In genomic region chr5:111887281-111887680, GRCm38 (mm10) we compare ENCODE assay signal across 17 mouse cellular contexts.
"Had no signal": no experiment of that assay in that cellular context is flagged by ENCODE, and none has a peak within 500 bp of the region (broad histone marks: within the 10 kb centered on the region; RNA-seq: fewer than 3 reads in every experiment).

No protein-coding gene starts in this region.

- H3K27me3 ChIP-seq: liver, embryonic 12.5 days; liver, embryonic 15.5 days; lung, embryonic 15.5 days had no signal

- DNase-seq: kidney, postnatal 10 days; kidney, postnatal 36 days; liver; lung, adult 18-20 months; lung, postnatal 10 days; lung, postnatal 4 days; midbrain, embryonic 14.5 days; thymus, adult 18-20 months; thymus, postnatal 4 days had no signal

- H3K4me3 ChIP-seq: kidney, embryonic 15.5 days; limb, embryonic 10.5 days; limb, embryonic 13.5 days; liver, embryonic 12.5 days; liver, embryonic 15.5 days; lung, embryonic 15.5 days; neural tube, embryonic 13.5 days had no signal

- H3K9me3 ChIP-seq: kidney, embryonic 15.5 days; limb, embryonic 10.5 days; limb, embryonic 13.5 days; liver, embryonic 12.5 days; liver, embryonic 15.5 days; lung, embryonic 15.5 days; neural tube, embryonic 13.5 days had no signal

- H3K4me2 ChIP-seq: kidney, embryonic 15.5 days; limb, embryonic 13.5 days; liver, embryonic 12.5 days; liver, embryonic 15.5 days; lung, embryonic 15.5 days; midbrain, embryonic 11.5 days; neural tube, embryonic 13.5 days had no signal

- H3K9ac ChIP-seq: kidney, embryonic 15.5 days; limb, embryonic 13.5 days; liver, embryonic 12.5 days; liver, embryonic 15.5 days; lung, embryonic 15.5 days; neural tube, embryonic 13.5 days had no signal

- ATAC-seq: liver, embryonic 12.5 days had no signal

- H3K36me3 ChIP-seq: kidney, embryonic 15.5 days; limb, embryonic 10.5 days; limb, embryonic 13.5 days; liver, embryonic 12.5 days; liver, embryonic 15.5 days; lung, embryonic 15.5 days; neural tube, embryonic 13.5 days had no signal

- H3K4me1 ChIP-seq: liver, embryonic 12.5 days; liver, embryonic 15.5 days had no signal

- H3K27ac ChIP-seq: kidney, embryonic 15.5 days; limb, embryonic 10.5 days; limb, embryonic 13.5 days; liver, embryonic 12.5 days; liver, embryonic 15.5 days; lung, embryonic 15.5 days; neural tube, embryonic 13.5 days had no signal
